Mouse (Mus musculus) ES-CJ7 (cell line): Measurements from ENCODE around the gene Ptprj.
A peak's percentile ranks its signal among the peaks of the same experiment; 100 is the strongest.

ENCODE experiments used
- DNase-seq: peaks from one replicate; pipeline ENCODE4 v3.0.0; 2011; ENCODE audit warnings: low read depth, low spot score

Ptprj gene

DNA sequence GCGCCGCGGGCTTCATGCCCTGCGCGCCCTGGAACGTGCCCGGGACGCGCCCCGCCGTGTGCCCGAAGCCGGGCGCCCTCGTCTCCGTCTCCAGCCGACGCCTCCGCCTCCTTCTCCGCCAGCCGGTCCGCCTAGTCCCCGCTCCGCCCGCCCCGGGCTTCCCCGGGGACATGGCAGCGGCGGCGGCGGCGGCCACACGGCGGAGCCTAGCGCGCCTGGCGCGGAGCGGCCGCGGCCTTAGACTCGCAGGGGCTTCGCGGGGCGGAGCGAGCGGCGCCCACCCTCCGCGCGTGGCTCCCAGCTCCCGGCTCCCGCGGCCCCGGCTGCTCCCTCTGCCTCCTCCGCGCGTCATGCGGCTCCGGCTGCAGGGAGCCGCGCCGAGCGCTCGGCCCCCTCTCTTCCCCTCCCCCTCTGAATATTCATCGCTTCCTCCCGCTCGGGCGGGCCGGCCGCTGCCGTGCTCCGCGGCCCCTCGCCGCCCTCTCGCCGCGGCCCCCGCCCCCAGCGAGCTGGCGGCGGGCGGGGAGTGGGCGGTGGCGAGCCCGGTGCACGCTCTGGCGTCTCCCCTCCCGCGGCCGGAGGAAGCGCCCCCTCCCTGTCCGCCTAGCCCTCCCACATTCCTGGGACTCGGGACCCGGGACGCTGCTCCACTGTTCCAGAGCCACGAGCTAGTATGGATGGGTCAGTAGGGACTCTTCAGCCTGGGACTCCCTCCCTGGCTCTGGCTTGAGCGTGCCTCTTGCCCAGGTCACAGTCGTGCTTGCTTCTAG lies at the start of gene Ptprj:
TSS of gene Ptprj (minus strand) at position 412 of the 770 bp plus-strand sequence.
- peak; percentile 45 for DNase-seq

DNA sequence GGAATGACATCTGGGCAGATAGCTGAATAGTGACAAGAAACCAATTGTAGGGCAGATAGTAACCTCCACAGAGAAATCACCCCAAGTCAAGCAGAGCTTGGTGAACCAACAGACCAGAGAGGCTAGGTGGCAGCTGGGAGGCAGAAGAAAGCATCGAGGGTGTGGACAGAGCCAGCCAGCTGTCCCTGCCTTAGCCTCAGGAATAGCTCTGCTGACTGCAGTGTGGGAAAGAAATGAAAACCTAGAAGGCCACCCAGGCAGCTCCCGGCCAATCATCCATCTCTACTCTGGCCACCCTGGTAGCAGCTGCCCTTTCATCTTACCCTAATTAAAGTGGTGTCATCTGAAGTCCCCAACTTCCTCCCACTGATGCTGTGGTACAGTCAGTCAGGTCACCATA lies 49.1 kb upstream of the Ptprj start:
- DNase-seq = no peak

DNA sequence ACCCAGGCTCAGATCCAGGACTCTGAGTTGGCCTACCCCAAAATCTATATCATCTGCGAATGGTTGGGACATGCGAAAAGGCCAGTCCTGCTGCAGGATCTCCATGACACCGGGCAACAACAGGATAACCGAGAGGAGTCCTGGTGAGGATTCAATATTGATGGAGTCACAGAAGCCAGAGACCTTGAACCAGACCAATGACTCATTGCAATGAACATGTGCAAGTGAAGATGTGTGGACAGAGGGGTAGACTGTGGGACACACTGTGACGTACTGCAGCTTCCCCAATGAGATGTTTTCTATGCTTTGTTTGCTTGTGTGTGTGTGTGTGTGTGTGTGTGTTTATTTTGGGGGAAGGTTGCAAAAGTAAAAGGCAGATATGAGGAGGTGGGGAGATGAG lies 47.8 kb upstream of the Ptprj start:
- no peak for DNase-seq

DNA sequence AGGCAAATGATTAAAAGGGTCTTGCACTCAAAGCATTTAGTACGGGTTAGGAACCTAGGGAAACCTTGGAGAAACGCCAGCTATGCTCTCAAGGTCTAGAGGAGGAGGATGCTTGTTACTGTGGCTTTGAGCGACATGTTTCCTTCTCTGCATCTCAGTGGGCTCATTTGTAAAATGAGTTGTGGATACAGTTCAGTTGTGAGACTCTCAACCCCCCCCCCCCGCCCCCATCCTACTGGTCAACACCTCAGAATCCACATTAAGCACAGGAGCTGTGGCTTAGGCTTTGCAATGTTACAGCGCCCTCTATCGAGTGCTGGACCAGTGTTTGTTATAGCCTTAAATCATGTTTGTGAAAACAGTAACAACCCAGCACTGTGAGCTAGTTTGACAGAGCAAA lies 44.5 kb upstream of the Ptprj start:
- peak; percentile 76 for DNase-seq

DNA sequence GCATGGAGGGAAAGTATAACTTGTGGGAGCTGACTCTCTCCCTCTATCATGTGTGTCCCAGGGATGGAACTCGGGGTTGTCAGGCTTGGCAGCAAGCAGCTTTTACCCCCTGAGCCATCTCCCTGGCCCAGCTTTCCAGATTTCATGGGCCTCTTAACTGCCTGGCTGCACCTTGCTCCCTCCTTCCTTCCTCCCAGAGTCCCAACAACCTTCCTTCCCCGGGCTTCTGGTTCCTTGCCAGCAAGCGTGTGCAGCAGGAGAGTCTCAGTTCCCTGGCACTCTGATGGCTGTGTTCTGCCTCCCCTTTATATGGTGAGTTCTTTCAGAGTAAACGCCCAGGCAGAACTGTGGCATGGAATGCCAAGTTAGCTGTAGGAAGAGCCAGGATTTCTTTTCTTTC lies 43.9 kb upstream of the Ptprj start:
- no peak for DNase-seq

DNA sequence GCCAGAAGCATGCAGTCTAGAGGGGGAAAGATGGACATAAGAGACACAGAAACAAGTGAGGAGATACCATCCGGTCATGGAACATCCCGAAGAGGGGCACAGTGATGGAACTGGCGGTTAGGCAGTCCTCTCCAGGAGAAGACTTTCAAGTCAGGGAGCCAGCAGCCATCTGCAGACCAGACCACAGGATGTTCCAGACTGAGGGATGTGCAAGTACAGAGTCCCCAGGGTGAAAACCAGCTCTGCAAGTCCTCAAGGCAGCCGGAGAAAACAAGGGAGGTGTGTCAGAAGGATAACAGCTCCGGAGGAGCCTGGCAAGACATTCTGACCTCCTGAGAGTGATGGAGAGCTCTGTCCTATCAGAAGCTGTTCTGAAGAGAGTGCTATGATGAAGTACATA lies 40.4 kb upstream of the Ptprj start:
- no peak for DNase-seq

DNA sequence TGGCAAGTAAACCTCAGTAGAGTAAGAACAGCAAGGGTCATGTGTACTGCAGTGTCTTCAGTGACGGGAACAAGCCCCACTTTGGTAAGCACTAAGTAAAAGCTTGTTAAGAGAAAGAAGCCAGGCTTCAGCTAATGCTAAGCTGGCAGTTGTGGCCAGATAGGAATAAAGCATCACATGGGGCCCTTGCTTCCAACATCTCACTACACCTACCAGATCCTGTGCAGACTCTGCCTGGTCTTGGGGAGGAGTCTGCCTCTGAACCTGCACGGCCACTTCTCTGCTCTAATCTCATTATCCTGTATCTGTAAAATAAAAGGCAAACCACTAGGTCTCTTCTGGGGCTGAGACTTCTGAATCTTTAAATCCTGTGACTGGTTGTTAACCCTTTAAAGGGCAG lies 39.2 kb upstream of the Ptprj start:
- DNase-seq = no peak

DNA sequence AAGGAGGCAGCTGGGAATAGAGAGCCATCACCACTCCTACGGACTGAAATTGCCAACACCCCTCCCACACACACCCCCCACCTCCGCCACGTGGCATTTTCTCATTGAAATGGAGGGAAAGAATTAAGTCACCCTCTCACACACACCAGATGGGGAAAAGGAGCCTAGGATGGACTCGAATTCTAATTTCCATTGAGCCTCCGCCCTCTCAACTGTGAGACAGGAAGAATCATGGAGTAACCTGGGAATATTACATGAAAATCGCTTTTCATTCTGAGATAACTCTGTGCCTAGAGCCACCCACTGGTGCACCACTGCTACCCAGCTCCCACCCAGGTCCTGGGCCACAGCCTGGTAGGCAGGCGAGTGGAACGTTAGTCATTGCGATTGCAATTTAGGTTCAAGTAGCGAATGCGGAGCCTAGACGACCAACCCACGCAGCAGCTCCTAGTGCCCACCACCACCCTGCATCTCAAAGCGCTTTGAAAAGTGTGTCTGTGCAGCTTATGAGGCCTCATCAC lies 34.3 kb upstream of the Ptprj start:
- DNase-seq = no peak

DNA sequence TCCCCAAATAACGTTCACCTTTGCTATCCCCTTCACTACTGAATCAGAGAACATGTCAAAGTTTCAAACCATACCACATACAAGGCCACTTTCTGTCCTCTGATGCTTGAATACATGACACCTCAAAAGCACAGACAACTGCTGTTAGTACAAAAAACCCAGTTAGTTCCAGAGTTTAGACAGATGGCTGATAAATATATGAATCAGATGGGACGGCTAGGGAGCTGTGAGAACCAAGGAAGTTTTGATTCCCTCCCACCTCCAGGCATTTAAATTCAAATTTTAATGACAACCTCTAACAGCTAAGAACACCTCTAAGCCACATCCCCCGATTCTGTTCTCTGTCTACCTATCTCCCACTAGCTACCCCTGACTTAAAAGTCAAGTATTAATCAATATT lies 33.1 kb upstream of the Ptprj start:
- DNase-seq = no peak

DNA sequence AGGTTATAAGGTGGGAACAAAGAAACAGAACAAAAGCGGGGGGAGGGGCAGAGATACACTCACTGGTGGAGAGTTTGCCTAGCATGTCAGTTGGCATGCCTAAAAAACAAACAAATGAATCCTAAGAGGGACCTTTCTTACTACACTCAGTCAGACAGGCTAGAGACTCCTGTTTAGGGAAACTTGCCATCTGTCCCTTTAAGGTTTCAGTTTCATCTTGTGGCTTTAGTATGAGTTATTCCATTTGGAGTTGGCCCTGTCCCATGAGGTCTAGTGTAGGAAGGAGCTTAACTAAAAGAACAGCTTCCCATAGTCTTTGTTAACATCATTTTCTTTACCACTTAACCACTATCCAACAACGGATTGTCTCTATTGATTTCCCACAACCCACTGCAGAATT lies 32.6 kb upstream of the Ptprj start:
- DNase-seq = no peak

DNA sequence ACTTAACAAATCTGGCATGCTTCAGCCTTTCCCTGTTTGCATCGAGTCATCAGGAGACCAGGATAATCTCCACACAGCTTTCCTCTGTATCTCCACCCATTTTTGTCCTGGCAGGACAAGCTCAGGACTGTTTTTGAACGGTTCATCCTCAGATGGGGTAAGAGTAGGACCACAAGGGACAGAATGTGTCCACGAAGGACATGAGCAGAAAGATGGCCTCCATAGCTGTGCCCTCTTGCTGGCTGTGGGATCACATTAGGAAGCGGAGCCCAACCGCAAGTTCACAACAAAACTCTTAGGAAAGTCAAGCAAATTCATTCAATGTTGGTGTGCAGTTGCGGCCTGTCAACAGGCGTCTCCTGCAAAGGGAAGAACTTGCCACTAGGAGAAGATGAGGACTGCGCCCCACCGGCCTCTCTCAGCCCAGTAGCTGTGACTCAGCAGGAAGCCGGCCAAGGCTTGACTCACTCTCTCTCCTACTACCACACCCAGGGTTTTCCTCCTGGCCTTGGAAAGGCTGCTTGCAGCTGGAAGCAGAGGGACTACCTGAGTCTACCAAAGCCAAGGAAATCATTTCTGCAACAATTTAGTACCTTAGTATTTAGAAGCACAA lies 31.6 kb upstream of the Ptprj start:
- peak; percentile 71 for DNase-seq

DNA sequence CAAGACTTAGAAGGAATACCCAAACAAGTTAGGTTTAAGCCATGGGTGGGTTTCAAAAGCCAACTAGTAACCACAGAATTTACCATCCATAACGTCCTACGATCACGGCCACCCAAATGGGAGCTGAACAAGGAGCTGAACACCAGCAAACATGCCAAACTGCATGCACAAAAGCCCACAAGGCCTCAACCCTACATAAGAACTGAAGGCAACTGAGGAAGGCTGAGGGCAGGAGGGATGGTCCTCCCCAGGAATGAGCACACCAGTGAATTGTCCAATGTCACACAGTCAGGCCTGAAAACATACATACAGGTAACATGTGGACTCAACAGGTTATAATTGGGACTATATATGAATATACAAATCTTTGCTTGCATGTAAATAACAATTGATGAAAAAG lies 20.6 kb upstream of the Ptprj start:
- no peak for DNase-seq

DNA sequence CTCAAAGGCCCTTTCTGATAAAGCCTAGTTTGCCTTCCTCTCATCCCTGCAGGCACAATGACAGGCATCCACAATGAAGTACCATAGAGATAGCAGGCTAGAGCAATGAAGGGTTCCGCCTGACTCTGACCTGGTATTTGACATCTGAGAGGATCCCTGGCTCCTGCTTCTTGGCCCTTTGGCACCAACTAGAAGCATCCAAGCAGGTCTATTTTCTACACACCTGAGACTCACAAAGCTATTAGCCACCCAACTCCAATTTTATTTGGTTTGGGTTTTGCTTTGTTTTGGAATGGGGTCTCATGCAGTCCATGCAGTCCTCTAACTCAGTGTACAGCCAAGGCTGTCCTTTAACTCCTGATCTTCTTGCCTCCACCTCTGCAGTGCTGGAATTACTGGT lies 7.7 kb upstream of the Ptprj start:
- no peak for DNase-seq

DNA sequence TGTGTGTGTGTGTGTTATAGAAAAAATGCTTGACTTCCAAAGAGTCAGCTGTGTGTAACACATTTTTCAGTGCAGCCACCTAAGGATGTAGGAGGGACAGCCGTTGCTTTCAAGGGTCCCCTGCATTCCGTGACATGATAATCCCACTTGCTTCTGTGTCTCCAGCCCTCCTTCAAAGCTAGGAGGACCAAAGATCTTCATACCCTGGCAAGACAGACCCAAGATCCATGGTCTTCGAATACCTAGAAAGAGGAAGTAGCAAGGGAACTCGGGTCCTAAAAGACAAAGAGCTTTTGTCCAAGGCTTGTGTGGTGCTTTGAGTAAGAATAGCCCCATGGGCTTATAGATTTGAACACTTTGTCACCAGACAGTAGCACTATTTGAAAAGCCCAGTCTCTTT lies 4.1 kb upstream of the Ptprj start:
- DNase-seq = no peak

DNA sequence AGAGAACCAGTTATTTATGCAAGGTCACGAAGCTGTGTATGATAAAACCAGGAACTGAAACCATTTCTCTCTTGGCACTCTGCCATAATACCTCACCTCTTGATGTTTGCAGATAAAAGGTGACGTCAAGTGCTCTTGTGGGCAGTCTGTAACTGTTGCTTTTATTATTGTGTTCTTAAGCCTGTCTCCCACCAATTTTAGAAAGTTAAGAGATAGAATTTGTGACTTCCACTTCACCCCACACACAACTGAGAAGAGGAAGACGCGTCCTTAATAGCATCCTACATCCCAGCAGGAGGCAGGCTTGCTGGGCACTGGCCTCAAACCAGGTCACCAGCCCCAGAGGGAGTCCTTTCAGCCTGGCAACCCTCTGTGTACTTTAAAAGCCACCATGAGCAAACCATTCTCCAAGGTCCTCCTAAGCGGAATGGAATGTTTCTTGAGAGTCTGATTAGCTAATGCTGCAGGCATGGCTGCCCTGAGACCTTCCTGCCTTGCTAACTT lies 3.2 kb upstream of the Ptprj start:
- DNase-seq = no peak

DNA sequence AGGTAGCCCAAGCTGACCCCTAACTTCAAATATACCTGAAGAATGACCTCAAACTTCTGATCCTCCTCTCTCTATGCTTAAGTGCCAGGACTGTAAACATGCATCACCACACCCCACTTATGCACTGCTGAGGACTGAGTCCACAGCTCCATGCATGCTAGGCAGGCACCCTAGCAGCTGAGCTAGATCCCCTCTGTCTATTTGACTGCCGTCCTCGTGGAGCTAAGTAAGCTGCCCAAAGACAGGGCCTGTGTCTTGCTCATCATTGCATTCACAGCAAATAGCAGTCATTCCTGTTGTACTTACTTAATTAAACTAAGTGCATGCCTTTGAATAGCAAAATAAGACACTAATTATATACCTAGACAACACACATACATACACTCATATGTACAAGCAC lies 2.4 kb upstream of the Ptprj start:
- DNase-seq = no peak

DNA sequence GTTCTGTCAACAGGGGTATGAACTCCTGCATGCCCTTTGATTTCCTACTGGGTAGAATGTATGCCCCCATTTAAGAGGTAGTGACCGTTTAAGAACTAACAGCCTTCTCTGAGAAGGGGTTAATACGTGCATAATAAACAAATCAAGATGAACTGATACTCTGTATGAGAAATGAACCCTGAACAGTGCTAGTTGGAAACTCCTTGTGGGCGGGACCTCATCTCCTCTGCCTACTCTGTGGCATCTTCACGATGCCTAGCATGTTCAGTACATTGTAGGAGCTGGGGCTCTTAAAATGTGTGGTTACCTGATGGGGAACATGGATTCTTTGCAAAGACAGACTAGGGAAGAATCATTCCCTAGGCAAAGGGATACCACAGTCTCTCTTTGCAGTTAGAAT lies 1.9 kb upstream of the Ptprj start:
- DNase-seq = no peak

DNA sequence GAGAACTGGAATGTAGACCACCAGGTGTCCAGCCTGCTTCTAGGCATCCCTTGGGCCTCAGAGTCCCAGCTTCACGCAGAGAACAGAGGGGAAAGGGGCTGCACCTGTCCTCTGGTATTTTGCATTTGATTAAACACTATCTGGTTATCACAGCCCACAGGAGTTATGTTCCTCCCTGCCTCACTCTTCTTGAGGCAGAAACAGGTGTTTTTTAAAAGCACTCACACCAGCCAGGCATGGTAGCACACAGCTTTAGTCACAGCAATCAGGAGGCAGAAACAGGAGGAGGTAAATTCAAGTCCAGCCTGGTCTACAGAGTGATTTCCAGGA lies 1.3 kb upstream of the Ptprj start:
- no peak for DNase-seq

DNA sequence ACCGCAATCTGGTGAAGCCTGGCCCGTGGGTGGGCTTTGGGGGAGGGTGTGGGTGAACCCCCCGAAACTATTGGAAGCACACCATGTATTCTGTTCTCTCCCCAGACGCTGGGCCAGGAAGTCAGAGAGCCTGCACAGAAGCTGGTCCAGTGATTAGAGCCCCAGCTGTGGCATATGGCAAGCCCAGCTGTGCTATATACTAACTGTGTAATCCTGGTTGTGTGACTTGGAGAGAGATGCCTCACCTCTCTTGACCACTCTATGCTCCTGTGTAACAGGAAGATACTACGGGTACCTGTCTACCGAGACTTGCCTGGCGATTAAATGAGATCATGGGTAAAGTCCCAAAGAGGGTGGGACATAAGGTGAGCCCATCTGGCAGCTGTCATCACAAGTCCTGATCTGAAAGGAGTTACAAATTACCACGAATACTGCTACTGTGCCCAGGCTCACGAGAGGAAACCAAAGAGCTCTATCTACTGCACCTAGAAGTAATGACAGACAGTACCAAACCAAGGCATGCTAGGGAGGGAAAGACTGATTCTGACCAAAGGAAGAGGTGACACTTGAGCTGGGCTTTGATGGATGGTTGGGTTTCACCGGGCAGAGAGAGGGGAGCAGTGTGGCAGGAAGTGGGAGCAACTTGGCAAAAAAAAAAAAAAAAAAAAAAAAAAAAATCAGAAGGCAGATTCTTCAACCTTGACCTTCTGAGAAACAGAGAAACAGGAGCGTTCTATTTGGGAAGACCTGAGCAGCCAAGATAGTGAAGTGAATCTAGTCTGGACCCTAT lies 754 bp upstream of the Ptprj start:
- peak; percentile 13 for DNase-seq

DNA sequence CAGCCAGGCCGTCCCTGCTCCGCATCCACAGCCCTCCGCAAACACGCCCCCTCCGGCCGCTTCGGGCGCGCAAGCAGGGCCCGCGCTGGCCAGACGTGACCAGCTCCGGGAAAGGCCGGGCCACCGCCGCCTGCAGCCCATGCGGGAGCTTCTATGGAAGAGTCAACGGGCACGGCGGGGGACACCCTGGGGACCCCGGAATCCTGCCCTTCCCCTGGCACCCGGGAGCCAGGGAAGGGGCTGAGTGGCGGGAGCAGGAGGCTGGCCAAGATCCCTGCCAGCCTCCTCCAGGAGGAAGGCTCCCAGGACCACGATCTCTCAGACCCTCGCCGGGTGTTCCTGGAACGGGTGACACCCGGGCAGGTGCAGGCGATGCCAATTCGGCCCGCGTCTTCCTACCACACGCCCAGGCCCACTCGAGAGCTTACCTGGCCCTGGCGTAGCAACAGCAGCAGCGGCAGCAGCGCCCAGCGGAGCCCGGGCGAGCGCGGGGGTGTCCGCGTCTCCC lies 665 bp downstream of the Ptprj start:
- no peak for DNase-seq

DNA sequence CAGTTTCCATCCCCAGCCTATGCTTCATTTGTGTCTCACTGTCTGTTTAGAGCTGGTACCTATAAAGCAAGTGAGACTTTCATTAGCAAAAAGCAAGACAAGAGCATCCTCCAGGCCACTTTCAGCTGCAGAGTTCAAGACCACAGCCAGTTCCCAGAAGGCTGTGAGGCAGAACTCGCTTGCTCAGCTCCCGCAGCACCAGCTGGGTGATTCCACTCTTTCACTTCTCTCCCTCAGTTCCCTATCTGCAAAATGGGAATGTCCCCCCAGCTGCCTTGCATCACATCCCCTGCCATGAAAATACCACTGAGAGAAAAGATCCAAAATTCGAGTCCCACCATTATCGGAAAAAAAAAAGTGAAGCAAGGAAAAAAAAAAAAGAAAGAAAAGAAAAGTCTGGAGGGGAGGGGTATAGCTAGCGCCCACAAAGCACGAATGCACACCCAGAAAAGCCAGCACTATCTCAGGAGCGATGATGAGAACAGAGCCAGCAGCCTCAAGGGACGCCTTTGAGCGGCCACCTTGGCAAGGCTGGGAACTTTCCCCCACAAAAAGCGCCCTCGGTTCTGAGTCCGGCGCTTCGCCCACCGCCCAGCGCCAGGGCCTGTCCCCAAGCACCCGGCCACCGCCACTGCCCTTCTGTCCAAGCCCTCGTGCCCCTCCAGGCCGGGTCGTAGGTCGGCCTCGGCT lies 1.3 kb downstream of the Ptprj start:
- DNase-seq = no peak
